Mouse (Mus musculus): ENCODE measurements around the gene Elmod3. TPM values are rescaled to one million over a fixed set of nuclear protein-coding genes. Genes with fewer than 3 reads are reported as not detected.

Gene Elmod3
- total and polyA plus RNA-seq, 2 experiments from 2014 or later: 16.0 to 18.3 TPM

DNA sequence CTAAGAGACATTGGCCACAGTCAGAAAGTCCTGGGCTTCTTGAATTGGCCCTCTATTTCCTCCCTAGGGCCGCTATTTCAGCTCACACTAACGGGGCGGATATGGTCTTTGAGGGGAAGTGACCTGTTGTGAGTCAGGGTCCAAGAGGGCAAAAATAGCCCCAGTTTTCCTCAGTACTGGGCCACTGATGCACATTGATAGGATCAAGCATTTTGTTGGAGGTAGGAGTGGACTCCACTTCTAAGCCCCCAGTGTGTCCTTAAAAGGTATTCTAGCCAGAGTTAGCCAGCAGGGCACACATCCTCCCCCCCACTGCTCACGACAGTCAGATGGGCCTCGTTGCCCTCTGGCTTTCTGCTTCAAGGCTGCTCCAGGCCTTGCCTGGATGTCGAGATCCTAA, 48.2 kb downstream of the Elmod3 start:
- Histone ChIP-seq H3K9me3 (ENCODE audit: low read length) (no peaks in the 10 kb centered on the region), H3K27ac (ENCODE audit: low read depth, low read length) (no peak overlapping the region), H3K4me2 (ENCODE audit: low read depth, low read length, poor library complexity, severe bottlenecking) (no peak overlapping the region), H3K27me3 (ENCODE audit: insufficient read depth, low read length) (no peaks in the 10 kb centered on the region), H3K36me3 (ENCODE audit: insufficient read depth, low read length) (no peaks in the 10 kb centered on the region), H3K9ac (replicated peaks; ENCODE audit: low read length, poor library complexity, severe bottlenecking) (no peak overlapping the region), H3K4me1 (ENCODE audit: insufficient read depth, low read length) (0 out of 2 replicates have a peak, but pooled peaks cover 8% of the 10 kb centered on the region), H3K4me3 (ENCODE audit: low read depth, low read length) (no peak overlapping the region)
- 62% methylated on average over 6 of the region's 6 CpGs for WGBS
- no peak for TF ChIP-seq CTCF (IDR thresholded peaks at IDR 0.05)
- no peak for DNase-seq (ENCODE audit: low spot score)
- ATAC-seq (ENCODE audit: low FRiP score): no peak

DNA sequence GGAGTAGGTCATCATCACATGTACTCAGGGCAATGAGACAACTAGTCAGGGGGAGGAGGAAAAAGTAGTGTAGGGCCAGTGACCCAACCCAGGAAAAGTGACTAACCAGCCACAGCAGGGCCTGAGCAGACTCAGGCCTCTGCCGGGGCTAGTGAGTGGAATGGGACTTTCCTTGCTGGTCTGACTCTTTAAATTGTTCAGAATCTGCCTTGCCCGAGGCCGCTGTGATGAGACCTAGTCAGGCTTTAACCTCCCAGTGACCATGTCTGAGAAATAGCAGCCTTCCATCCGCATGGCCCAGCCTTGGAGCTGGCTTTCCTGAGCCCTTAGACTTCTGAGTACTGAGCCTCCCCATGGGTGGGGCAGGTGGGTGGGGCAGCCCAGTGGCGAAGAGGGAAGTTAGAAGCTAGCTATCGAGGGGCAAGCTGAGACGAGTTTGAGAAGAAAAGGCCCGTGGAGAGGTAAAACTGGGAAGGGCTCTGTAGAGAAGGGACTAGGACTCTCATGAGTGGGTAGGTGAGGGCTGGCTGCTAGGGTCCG, 49.1 kb downstream of the Elmod3 start:
- Histone ChIP-seq H3K4me2 (ENCODE audit: low read depth, low read length, poor library complexity, severe bottlenecking) (no peak overlapping the region), H3K27me3 (ENCODE audit: insufficient read depth, low read length) (no peaks in the 10 kb centered on the region), H3K4me3 (ENCODE audit: low read depth, low read length) (no peak overlapping the region), H3K4me1 (ENCODE audit: insufficient read depth, low read length) (0 out of 2 replicates have a peak, but pooled peaks cover 8% of the 10 kb centered on the region), H3K9ac (replicated peaks; ENCODE audit: low read length, poor library complexity, severe bottlenecking) (no peak overlapping the region), H3K27ac (ENCODE audit: low read depth, low read length) (no peak overlapping the region), H3K36me3 (ENCODE audit: insufficient read depth, low read length) (no peaks in the 10 kb centered on the region), H3K9me3 (ENCODE audit: low read length) (no peaks in the 10 kb centered on the region)
- TF ChIP-seq CTCF (IDR thresholded peaks at IDR 0.05): no peak
- ATAC-seq (ENCODE audit: low FRiP score) (no peak), DNase-seq (ENCODE audit: low spot score) (no peak)
- 74% methylated on average over 9 of the region's 9 CpGs for WGBS

GRCm38 (mm10) chr6:72547862-72548261, 50.4 kb downstream of the Elmod3 start:
- WGBS: 96% methylated on average over 3 of the region's 3 CpGs
- H3K4me2 ChIP-seq (ENCODE audit: low read depth, low read length, poor library complexity, severe bottlenecking): no peak overlapping the region
- H3K36me3 ChIP-seq (ENCODE audit: insufficient read depth, low read length): no peaks in the 10 kb centered on the region
- H3K4me3 ChIP-seq (ENCODE audit: low read depth, low read length): no peak overlapping the region
- no peak overlapping the region for H3K9ac ChIP-seq (replicated peaks; ENCODE audit: low read length, poor library complexity, severe bottlenecking)
- 0 out of 2 replicates have a peak, but pooled peaks cover 6% of the 10 kb centered on the region for H3K4me1 ChIP-seq (ENCODE audit: insufficient read depth, low read length)
- no peaks in the 10 kb centered on the region for H3K9me3 ChIP-seq (ENCODE audit: low read length)
- no peaks in the 10 kb centered on the region for H3K27me3 ChIP-seq (ENCODE audit: insufficient read depth, low read length)
- ATAC-seq (ENCODE audit: low FRiP score) (no peak), DNase-seq (ENCODE audit: low spot score) (no peak)
- H3K27ac ChIP-seq (ENCODE audit: low read depth, low read length): no peak overlapping the region
- no peak for TF ChIP-seq CTCF (IDR thresholded peaks at IDR 0.05)

DNA sequence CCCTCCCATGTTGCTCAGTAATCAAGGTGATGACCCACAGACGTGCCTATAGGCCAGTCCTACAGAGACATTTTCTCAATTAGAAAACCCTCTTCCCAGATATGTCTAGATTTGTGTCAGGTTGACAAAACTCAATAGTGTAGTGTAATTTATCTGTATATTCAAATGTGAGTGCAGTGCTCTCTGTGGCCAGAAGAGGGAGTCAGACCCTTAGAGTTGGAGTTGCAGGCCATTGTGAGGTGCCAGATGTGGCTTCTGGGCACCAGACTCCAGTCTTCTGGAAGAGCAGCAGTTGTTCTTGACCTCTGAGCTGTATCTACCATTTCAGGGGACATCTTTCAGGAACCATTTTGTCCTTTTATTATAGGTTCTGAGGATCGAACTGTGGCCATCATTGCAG, 51.1 kb downstream of the Elmod3 start:
- Histone ChIP-seq H3K9ac (replicated peaks; ENCODE audit: low read length, poor library complexity, severe bottlenecking) (no peak overlapping the region), H3K27me3 (ENCODE audit: insufficient read depth, low read length) (no peaks in the 10 kb centered on the region), H3K9me3 (ENCODE audit: low read length) (no peaks in the 10 kb centered on the region), H3K27ac (ENCODE audit: low read depth, low read length) (no peak overlapping the region), H3K4me2 (ENCODE audit: low read depth, low read length, poor library complexity, severe bottlenecking) (no peak overlapping the region), H3K4me1 (ENCODE audit: insufficient read depth, low read length) (no peaks in the 10 kb centered on the region), H3K4me3 (ENCODE audit: low read depth, low read length) (no peak overlapping the region), H3K36me3 (ENCODE audit: insufficient read depth, low read length) (no peaks in the 10 kb centered on the region)
- 89% methylated on average over 2 of the region's 2 CpGs for WGBS
- no peak for ATAC-seq (ENCODE audit: low FRiP score)
- TF ChIP-seq CTCF (IDR thresholded peaks at IDR 0.05): peak; percentile 30; the same call in 1 of the 2 replicates
- no peak for DNase-seq (ENCODE audit: low spot score)

DNA sequence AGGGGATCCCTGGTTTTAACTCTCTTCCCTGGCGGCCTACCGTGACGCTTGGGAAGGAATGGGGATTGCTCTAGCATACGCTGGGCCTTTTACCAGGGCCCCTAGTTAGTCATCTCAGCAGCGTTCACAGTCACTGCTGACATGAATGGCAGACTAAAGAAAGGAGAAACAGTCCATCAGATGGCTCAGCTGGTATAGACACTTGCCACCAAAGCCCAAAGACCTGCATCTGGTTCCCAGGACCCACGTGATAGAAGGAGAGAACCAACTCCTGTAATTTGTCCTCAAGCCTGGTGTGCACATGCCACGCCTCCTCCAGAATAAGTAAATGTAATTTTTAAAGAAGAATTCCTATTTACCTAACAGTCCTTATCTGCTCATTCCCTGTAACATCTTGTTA, 52.8 kb downstream of the Elmod3 start:
- Histone ChIP-seq H3K9me3 (ENCODE audit: low read length) (no peaks in the 10 kb centered on the region), H3K9ac (replicated peaks; ENCODE audit: low read length, poor library complexity, severe bottlenecking) (no peak overlapping the region), H3K4me1 (ENCODE audit: insufficient read depth, low read length) (no peaks in the 10 kb centered on the region), H3K4me2 (ENCODE audit: low read depth, low read length, poor library complexity, severe bottlenecking) (no peak overlapping the region), H3K27me3 (ENCODE audit: insufficient read depth, low read length) (no peaks in the 10 kb centered on the region), H3K4me3 (ENCODE audit: low read depth, low read length) (no peak overlapping the region), H3K27ac (ENCODE audit: low read depth, low read length) (no peak overlapping the region), H3K36me3 (ENCODE audit: insufficient read depth, low read length) (no peaks in the 10 kb centered on the region)
- no peak for TF ChIP-seq CTCF (IDR thresholded peaks at IDR 0.05)
- DNase-seq (ENCODE audit: low spot score): no peak
- ATAC-seq (ENCODE audit: low FRiP score): no peak
- WGBS: 57% methylated on average over 7 of the region's 7 CpGs

DNA sequence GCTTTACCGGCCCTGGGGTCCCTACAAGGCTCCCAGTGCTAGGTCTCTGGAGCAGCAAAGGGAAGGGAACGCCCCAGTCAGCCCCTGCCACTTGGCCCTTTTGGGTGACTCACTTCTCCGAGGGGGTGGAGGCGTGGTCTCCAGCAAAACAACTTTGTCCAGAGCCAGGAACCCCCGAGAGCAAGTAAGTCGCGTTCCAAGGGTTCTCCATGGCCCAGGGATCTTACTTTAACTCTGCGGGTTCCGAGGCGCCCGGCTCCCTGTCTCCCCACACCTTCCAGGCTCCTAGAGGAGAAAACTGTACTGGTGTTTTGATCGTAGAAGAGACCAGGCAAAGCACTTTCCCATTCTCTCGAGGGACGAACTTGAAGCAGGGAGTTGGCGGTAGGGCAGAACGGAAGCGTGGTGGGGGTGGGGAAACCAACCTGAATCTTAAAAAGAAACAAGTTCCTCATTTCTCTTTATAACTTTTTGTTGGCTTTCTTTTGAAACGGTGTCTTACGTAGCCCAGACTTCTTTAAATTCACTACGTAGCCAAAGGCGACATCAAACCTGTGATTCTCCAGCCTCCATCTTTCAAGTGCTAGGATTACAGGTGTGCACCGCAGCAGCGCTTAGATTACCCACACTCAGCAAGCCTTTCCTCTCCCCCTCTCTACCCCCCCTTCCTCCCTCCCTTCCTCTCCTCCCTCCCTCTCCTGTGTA, 53.8 kb downstream of the Elmod3 start, which contains the start of gene Capg:
Gene Capg (plus strand): TSS at position 109 of the 705 bp plus-strand sequence.
- 20% methylated on average over 23 of the region's 23 CpGs for WGBS
- Histone ChIP-seq H3K4me2 (ENCODE audit: low read depth, low read length, poor library complexity, severe bottlenecking) (peak within 1 kb of the TSS; percentile 15; the same call in 1 of the 2 replicates), H3K9me3 (ENCODE audit: low read length) (no peaks in the 10 kb centered on the region), H3K9ac (replicated peaks; ENCODE audit: low read length, poor library complexity, severe bottlenecking) (no peak within 1 kb of the TSS), H3K27me3 (ENCODE audit: insufficient read depth, low read length) (no peaks in the 10 kb centered on the region), H3K4me3 (ENCODE audit: low read depth, low read length) (peak within 1 kb of the TSS; percentile 22), H3K4me1 (ENCODE audit: insufficient read depth, low read length) (no peaks in the 10 kb centered on the region), H3K27ac (ENCODE audit: low read depth, low read length) (no peak within 1 kb of the TSS), H3K36me3 (ENCODE audit: insufficient read depth, low read length) (no peaks in the 10 kb centered on the region)
- no peak for TF ChIP-seq CTCF (IDR thresholded peaks at IDR 0.05)
- DNase-seq (ENCODE audit: low spot score) (no peak), ATAC-seq (ENCODE audit: low FRiP score) (no peak)

Data from midbrain, postnatal 0 days (tissue).